Mouse (Mus musculus) heart, adult 2 months (tissue): ENCODE results near the gene Sigirr.

Source experiments
- CTCF ChIP-seq: fragments of 200-600 bp; IDR thresholded peaks from 2 replicates; pipeline ENCODE4 v1.8.1; 2022; ENCODE audit warnings: antibody characterized with exemption, mild to moderate bottlenecking, moderate library complexity
- POLR2A ChIP-seq: fragments of 200-500 bp; IDR thresholded peaks from 2 replicates; pipeline ENCODE4 v1.6.1; 2011; ENCODE audit warnings: mild to moderate bottlenecking, low read depth, low read length, control low read depth; ENCODE audit not compliant: insufficient read depth

- TF ChIP-seq POLR2A (no peak), CTCF (no peak)
Observed at GRCm38 (mm10) chr7:141061269-141061692, 39.1 kb downstream of the Sigirr start.
